In genomic region chr10:80398719-80399190, GRCm38 (mm10) we compare ENCODE assay signal across 8 mouse cellular contexts. TPM values are rescaled to one million over a fixed set of nuclear protein-coding genes. Genes with fewer than 3 reads are reported as not detected.
DNase-seq lines count a peak whose midpoint lies in the region; ATAC-seq and TF ChIP-seq lines count a peak whose summit lies in the region.

No protein-coding gene starts in this region.

- H3K4me1 ChIP-seq in ES-Bruce4 (ENCODE audit: control insufficient read depth, insufficient read depth, low read length) = no peaks in the 10 kb centered on the region
- peaks cover 18% of the 10 kb centered on the region for H3K4me1 ChIP-seq in forebrain, embryonic 14.5 days (ENCODE audit: control insufficient read depth, insufficient read depth, low read length)
- H3K4me1 ChIP-seq in lung, adult 2 months (ENCODE audit: control insufficient read depth, insufficient read depth, low read length) = peaks cover 14% of the 10 kb centered on the region

- no peak for TF ChIP-seq POLR2A in ES-Bruce4 (IDR thresholded peaks at IDR 0.05; ENCODE audit: insufficient read depth, low read length)
- TF ChIP-seq POLR2A in lung, adult 2 months (IDR thresholded peaks at IDR 0.05; ENCODE audit: borderline replicate concordance, extremely low read depth, low read depth, low read length) = peak; percentile 62; the same call in 1 of the 2 replicates

- intact Hi-C loops in heart, postnatal 25 days (cut with DNase I) = no loop called here

- peak; percentile 66 for ATAC-seq in cerebellum, adult (ENCODE audit: insufficient number of reproducible peaks, low FRiP score, low TSS enrichment)
- peak; percentile 81 for ATAC-seq in forebrain, embryonic 14.5 days
- ATAC-seq in neutrophil, adult 5-6 weeks (ENCODE audit: extremely low read depth, insufficient number of reproducible peaks, low FRiP score, poor library complexity, severe bottlenecking) = peak; percentile 40

- DNase-seq in forebrain, embryonic 14.5 days (ENCODE audit: low spot score) = peak; percentile 99
- peak; percentile 96 for DNase-seq in heart, postnatal 25 days (ENCODE audit: low spot score)
- DNase-seq in layer of hippocampus, adult 18-20 months (ENCODE audit: low spot score in 2 of 2) = peak; percentile 96 to 99
- peak; percentile 93 for DNase-seq in lung, adult 2 months
- peak; percentile 94 to 95 for DNase-seq in thymus, adult 18-20 months

- no peaks in the 10 kb centered on the region for H3K9me3 ChIP-seq in ES-Bruce4 (replicated peaks; ENCODE audit: control insufficient read depth, insufficient read depth, low read length, poor library complexity, severe bottlenecking)
- H3K9me3 ChIP-seq in forebrain, embryonic 14.5 days (replicated peaks; ENCODE audit: control insufficient read depth, low read length) = no peaks in the 10 kb centered on the region

- TF ChIP-seq CTCF in ES-Bruce4 (IDR thresholded peaks at IDR 0.05; ENCODE audit: low read depth, low read length) = no peak
- no peak for TF ChIP-seq CTCF in lung, adult 2 months (IDR thresholded peaks at IDR 0.05; ENCODE audit: insufficient read depth, low read length)

- H3K36me3 ChIP-seq in ES-Bruce4 (ENCODE audit: control insufficient read depth, insufficient read depth, low read length, poor library complexity, severe bottlenecking) = peaks cover 12% of the 10 kb centered on the region
- H3K36me3 ChIP-seq in forebrain, embryonic 14.5 days (ENCODE audit: control insufficient read depth, insufficient read depth, low read length) = peaks cover 59% of the 10 kb centered on the region

- peak overlapping the region; percentile 85 for H3K27ac ChIP-seq in ES-Bruce4 (ENCODE audit: insufficient read depth, low read length)
- H3K27ac ChIP-seq in forebrain, embryonic 14.5 days (ENCODE audit: low read depth, low read length) = peak overlapping the region; percentile 99

- H3K4me2 ChIP-seq in forebrain, embryonic 14.5 days (ENCODE audit: low read length) = peak overlapping the region; percentile 56

- H3K4me3 ChIP-seq in ES-Bruce4 (ENCODE audit: low read depth, low read length) = peak overlapping the region; percentile 68
- peak overlapping the region; percentile 87 for H3K4me3 ChIP-seq in forebrain, embryonic 14.5 days (ENCODE audit: low read depth, low read length)
- H3K4me3 ChIP-seq in lung, adult 2 months (replicated peaks; ENCODE audit: extremely low read depth, low read depth, low read length) = peak overlapping the region; percentile 65

- no peaks in the 10 kb centered on the region for H3K27me3 ChIP-seq in ES-Bruce4 (ENCODE audit: control insufficient read depth, insufficient read depth, low read length, poor library complexity, severe bottlenecking)
- no peaks in the 10 kb centered on the region for H3K27me3 ChIP-seq in forebrain, embryonic 14.5 days (replicated peaks; ENCODE audit: control insufficient read depth, insufficient read depth, low read length)

- peak overlapping the region; percentile 74 for H3K9ac ChIP-seq in ES-Bruce4 (ENCODE audit: low read depth, poor library complexity, severe bottlenecking)
- peak overlapping the region; percentile 92 for H3K9ac ChIP-seq in forebrain, embryonic 14.5 days (ENCODE audit: low read length)

- under 1% methylated on average over 59 of the region's 59 CpGs for WGBS in forebrain, embryonic 14.5 days
- under 1% methylated on average over 59 of the region's 59 CpGs for WGBS in lung, adult 2 months

- TF ChIP-seq EP300 in ES-Bruce4 (IDR thresholded peaks at IDR 0.05; ENCODE audit: insufficient read depth, low read depth, low read length) = no peak

RNA-seq across cellular contexts. Expression of gene Mbd3, which starts 0.6 kb away (rescaled TPM):
- 81.3 and 84.8 TPM in 2 replicates for polyA plus RNA-seq in ES-Bruce4 (2011; ENCODE audit: insufficient read depth, insufficient read length, low read depth, missing spikeins)
- 216 and 221 TPM in 2 replicates for polyA plus RNA-seq in forebrain, embryonic 14.5 days (2014; fragmentation: Nextera tagmentation; extraction: Ambion mirVana)
- 10 to 100 TPM; 85.2 to 88.9 TPM for total RNA-seq in heart, postnatal 25 days (2021)
- 100 to 1,000 TPM; 159 to 162 TPM for total RNA-seq in layer of hippocampus, adult 18-20 months (2021)
- polyA plus RNA-seq in lung, adult 2 months (2012; rRNA removed) = 131 and 143 TPM in 2 replicates
- 26.9 and 27.0 TPM in 2 replicates for total RNA-seq in neutrophil, adult 5-6 weeks (2017)

RNA-seq across cellular contexts. Expression of gene Uqcr11, which starts 7.9 kb away (rescaled TPM):
- 199 and 223 TPM in 2 replicates for polyA plus RNA-seq in ES-Bruce4 (2011; ENCODE audit: insufficient read depth, insufficient read length, low read depth, missing spikeins)
- 628 and 893 TPM in 2 replicates for polyA plus RNA-seq in forebrain, embryonic 14.5 days (2014; fragmentation: Nextera tagmentation; extraction: Ambion mirVana)
- 1,000 to 10,000 TPM; 1,983 to 2,045 TPM for total RNA-seq in heart, postnatal 25 days (2021)
- 100 to 1,000 TPM; 410 to 413 TPM for total RNA-seq in layer of hippocampus, adult 18-20 months (2021)
- polyA plus RNA-seq in lung, adult 2 months (2012; rRNA removed) = 1,202 and 1,263 TPM in 2 replicates
- 35.4 and 38.2 TPM in 2 replicates for total RNA-seq in neutrophil, adult 5-6 weeks (2017)

RNA-seq across cellular contexts. Expression of gene Mex3d, which starts 11.3 kb away (rescaled TPM):
- polyA plus RNA-seq in ES-Bruce4 (2011; ENCODE audit: insufficient read depth, insufficient read length, low read depth, missing spikeins) = 25.0 and 28.0 TPM in 2 replicates
- polyA plus RNA-seq in forebrain, embryonic 14.5 days (2014; fragmentation: Nextera tagmentation; extraction: Ambion mirVana) = 16.9 and 17.8 TPM in 2 replicates
- total RNA-seq in heart, postnatal 25 days (2021) = 1 to 10 TPM; 7.5 to 8.8 TPM
- 10 to 100 TPM; 17.9 to 19.1 TPM for total RNA-seq in layer of hippocampus, adult 18-20 months (2021)
- polyA plus RNA-seq in lung, adult 2 months (2012; rRNA removed) = 37.5 and 48.3 TPM in 2 replicates
- total RNA-seq in neutrophil, adult 5-6 weeks (2017) = 4.1 and 4.8 TPM in 2 replicates

RNA-seq across cellular contexts. Expression of gene Tcf3, which starts 34.7 kb away (rescaled TPM):
- 78.0 and 78.2 TPM in 2 replicates for polyA plus RNA-seq in ES-Bruce4 (2011; ENCODE audit: insufficient read depth, insufficient read length, low read depth, missing spikeins)
- 64.4 and 73.5 TPM in 2 replicates for polyA plus RNA-seq in forebrain, embryonic 14.5 days (2014; fragmentation: Nextera tagmentation; extraction: Ambion mirVana)
- total RNA-seq in heart, postnatal 25 days (2021) = 10 to 100 TPM; 20.3 to 20.9 TPM
- 10 to 100 TPM; 27.1 to 27.3 TPM for total RNA-seq in layer of hippocampus, adult 18-20 months (2021)
- polyA plus RNA-seq in lung, adult 2 months (2012; rRNA removed) = 94.7 and 98.6 TPM in 2 replicates
- total RNA-seq in neutrophil, adult 5-6 weeks (2017) = 81.3 and 86.5 TPM in 2 replicates

RNA-seq across cellular contexts. Expression of gene Plk5, which starts 42.5 kb away (rescaled TPM):
- polyA plus RNA-seq in ES-Bruce4 (2011; ENCODE audit: insufficient read depth, insufficient read length, low read depth, missing spikeins) = 11.1 and 12.6 TPM in 2 replicates
- 1.2 and 1.9 TPM in 2 replicates for polyA plus RNA-seq in forebrain, embryonic 14.5 days (2014; fragmentation: Nextera tagmentation; extraction: Ambion mirVana)
- under 1 TPM; 0.18 to 0.36 TPM for total RNA-seq in heart, postnatal 25 days (2021)
- 10 to 100 TPM; 30.3 to 30.5 TPM for total RNA-seq in layer of hippocampus, adult 18-20 months (2021)
- 5.5 and 6.0 TPM in 2 replicates for polyA plus RNA-seq in lung, adult 2 months (2012; rRNA removed)
- total RNA-seq in neutrophil, adult 5-6 weeks (2017) = not detected in 2 replicates

Comparison
In these comparisons a context has a peak if more than half of its experiments do, and no peak if none do; other contexts are left out.
1. Peak in every context shown above with its lines: DNase-seq, ATAC-seq, H3K4me3 ChIP-seq and H3K27ac ChIP-seq.
2. RNA of gene Uqcr11, which starts 7.9 kb away (total RNA-seq): 1,983 to 2,045 TPM in heart, postnatal 25 days and 410 to 413 TPM in layer of hippocampus, adult 18-20 months; 35.4 to 38.2 TPM in neutrophil, adult 5-6 weeks; every median in the first group is over 10 times any median in the second.